Mouse (Mus musculus): Measurements from ENCODE around the gene Man1b1. TPM values are rescaled to one million over a fixed set of nuclear protein-coding genes. Genes with fewer than 3 reads are reported as not detected.
A peak's percentile ranks its signal among the peaks of the same experiment; 100 is the strongest.

The Man1b1 gene
- polyA plus RNA-seq (2015; fragmentation: Nextera tagmentation; extraction: Ambion mirVana): 29.2 and 29.9 TPM in 2 replicates

DNA sequence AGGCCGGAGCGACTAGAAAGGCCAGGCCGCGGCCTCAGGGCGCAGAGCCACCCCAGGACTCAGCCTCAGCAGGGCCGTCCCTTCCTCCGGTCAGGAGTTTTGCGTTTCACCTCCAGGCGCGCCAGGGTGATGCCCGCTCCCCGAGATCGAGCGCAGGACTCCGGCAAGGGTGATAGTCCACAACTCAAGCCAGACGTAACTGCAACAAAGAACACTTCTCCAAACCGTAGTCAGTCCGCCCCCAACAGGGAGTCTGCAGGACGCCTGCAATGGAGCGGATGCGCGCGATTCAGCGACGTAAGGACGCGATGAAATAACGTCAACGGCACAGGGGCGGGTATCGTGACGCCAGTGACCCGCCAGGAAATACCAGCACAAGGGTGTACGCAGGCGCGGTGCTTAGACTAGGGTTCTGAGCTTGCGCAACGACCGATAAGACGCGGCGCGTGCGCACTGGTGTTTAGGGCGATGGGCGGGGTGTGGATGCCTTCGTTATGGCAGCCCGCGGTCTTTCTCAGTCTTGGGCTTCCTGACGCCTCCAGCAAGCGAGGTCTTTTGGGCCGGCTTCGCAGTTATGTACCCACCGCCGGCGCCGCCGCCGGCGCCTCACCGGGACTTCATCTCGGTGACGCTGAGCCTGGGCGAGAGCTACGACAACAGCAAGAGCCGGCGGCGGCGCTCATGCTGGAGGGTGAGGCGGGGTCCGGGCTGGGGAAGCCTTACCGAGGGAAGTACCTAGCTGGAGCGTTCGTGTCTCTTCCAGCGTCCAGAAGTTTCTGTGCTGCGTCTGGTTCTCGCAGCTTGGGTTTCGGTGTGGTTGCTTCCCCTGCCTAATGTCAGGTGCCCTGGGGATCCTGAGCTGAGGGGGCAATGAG, at the start of gene Man1b1:
Man1b1 (plus strand) TSS at position 53 of the 875 bp plus-strand sequence.
- Histone ChIP-seq H3K27ac (replicated peaks) (peak within 1 kb of the TSS; percentile 77), H3K27me3 (ENCODE audit: control insufficient read depth, insufficient read depth, low read length) (no peaks in the 10 kb centered on the region), H3K4me1 (replicated peaks; ENCODE audit: control insufficient read depth, insufficient read depth) (peaks cover 3% of the 10 kb centered on the region; the same call in 1 of the 2 replicates), H3K9ac (ENCODE audit: low read length) (peak within 1 kb of the TSS; percentile 71), H3K4me3 (ENCODE audit: low read depth, low read length) (peak within 1 kb of the TSS; percentile 91), H3K4me2 (replicated peaks; ENCODE audit: low read depth) (peak within 1 kb of the TSS; percentile 75), H3K36me3 (ENCODE audit: control insufficient read depth, insufficient read depth, low read length) (peaks cover 14% of the 10 kb centered on the region; the same call in 1 of the 2 replicates), H3K9me3 (ENCODE audit: control insufficient read depth, low read length) (no peaks in the 10 kb centered on the region)
- TF ChIP-seq EP300 (optimal IDR thresholded peaks at IDR 0.05) (no peak), CTCF (IDR thresholded peaks at IDR 0.05; ENCODE audit: low read depth) (peak; percentile 68)
- DNase-seq (ENCODE audit: low spot score) (peak; percentile 99), ATAC-seq (ENCODE audit: low FRiP score, low TSS enrichment) (peak; percentile 97)
- under 1% methylated on average over 74 of the region's 78 CpGs for WGBS

GRCm38 (mm10) chr2:25285551-25285950, 46.6 kb upstream of the Man1b1 start:
- Histone ChIP-seq H3K9me3 (ENCODE audit: control insufficient read depth, low read length) (no peaks in the 10 kb centered on the region), H3K4me1 (replicated peaks; ENCODE audit: control insufficient read depth, insufficient read depth) (peaks cover 8% of the 10 kb centered on the region; the same call in 1 of the 2 replicates), H3K4me2 (replicated peaks; ENCODE audit: low read depth) (no peak overlapping the region), H3K4me3 (ENCODE audit: low read depth, low read length) (no peak overlapping the region), H3K27ac (replicated peaks) (peak overlapping the region; percentile 94), H3K36me3 (ENCODE audit: control insufficient read depth, insufficient read depth, low read length) (peaks cover 23% of the 10 kb centered on the region), H3K9ac (ENCODE audit: low read length) (no peak overlapping the region), H3K27me3 (ENCODE audit: control insufficient read depth, insufficient read depth, low read length) (0 out of 2 replicates have a peak, but pooled peaks cover 2% of the 10 kb centered on the region)
- no peak for DNase-seq (ENCODE audit: low spot score)
- no peak for ATAC-seq (ENCODE audit: low FRiP score, low TSS enrichment)
- no peak for TF ChIP-seq EP300 (optimal IDR thresholded peaks at IDR 0.05)
- no peak for TF ChIP-seq CTCF (IDR thresholded peaks at IDR 0.05; ENCODE audit: low read depth)
- WGBS: 63% methylated on average over 2 of the region's 2 CpGs

- H3K9ac ChIP-seq (ENCODE audit: low read length): no peak overlapping the region
These were observed 45.8 kb upstream of the Man1b1 start for GRCm38 (mm10) chr2:25286314-25286713.

GRCm38 (mm10) chr2:25286837-25287636, 45.1 kb upstream of the Man1b1 start:
- WGBS: 31% methylated on average over 7 of the region's 7 CpGs
- ATAC-seq (ENCODE audit: low FRiP score, low TSS enrichment): peak; percentile 82
- peak; percentile 89 for DNase-seq (ENCODE audit: low spot score)

More at GRCm38 (mm10) chr2:25286314-25286713, 45.8 kb upstream of the Man1b1 start:
- Histone ChIP-seq H3K27ac (replicated peaks) (peak overlapping the region; percentile 94), H3K4me1 (replicated peaks; ENCODE audit: control insufficient read depth, insufficient read depth) (peaks cover 8% of the 10 kb centered on the region; the same call in 1 of the 2 replicates), H3K4me2 (replicated peaks; ENCODE audit: low read depth) (no peak overlapping the region), H3K4me3 (ENCODE audit: low read depth, low read length) (no peak overlapping the region), H3K27me3 (ENCODE audit: control insufficient read depth, insufficient read depth, low read length) (peaks cover 2% of the 10 kb centered on the region; the same call in 1 of the 2 replicates), H3K36me3 (ENCODE audit: control insufficient read depth, insufficient read depth, low read length) (peaks cover 17% of the 10 kb centered on the region), H3K9me3 (ENCODE audit: control insufficient read depth, low read length) (no peaks in the 10 kb centered on the region)
- DNase-seq (ENCODE audit: low spot score) (peak; percentile 64), ATAC-seq (ENCODE audit: low FRiP score, low TSS enrichment) (peak; percentile 33)
- WGBS: 33% methylated on average over 1 of the region's 1 CpGs
- TF ChIP-seq CTCF (IDR thresholded peaks at IDR 0.05; ENCODE audit: low read depth) (no peak), EP300 (optimal IDR thresholded peaks at IDR 0.05) (no peak)

DNA sequence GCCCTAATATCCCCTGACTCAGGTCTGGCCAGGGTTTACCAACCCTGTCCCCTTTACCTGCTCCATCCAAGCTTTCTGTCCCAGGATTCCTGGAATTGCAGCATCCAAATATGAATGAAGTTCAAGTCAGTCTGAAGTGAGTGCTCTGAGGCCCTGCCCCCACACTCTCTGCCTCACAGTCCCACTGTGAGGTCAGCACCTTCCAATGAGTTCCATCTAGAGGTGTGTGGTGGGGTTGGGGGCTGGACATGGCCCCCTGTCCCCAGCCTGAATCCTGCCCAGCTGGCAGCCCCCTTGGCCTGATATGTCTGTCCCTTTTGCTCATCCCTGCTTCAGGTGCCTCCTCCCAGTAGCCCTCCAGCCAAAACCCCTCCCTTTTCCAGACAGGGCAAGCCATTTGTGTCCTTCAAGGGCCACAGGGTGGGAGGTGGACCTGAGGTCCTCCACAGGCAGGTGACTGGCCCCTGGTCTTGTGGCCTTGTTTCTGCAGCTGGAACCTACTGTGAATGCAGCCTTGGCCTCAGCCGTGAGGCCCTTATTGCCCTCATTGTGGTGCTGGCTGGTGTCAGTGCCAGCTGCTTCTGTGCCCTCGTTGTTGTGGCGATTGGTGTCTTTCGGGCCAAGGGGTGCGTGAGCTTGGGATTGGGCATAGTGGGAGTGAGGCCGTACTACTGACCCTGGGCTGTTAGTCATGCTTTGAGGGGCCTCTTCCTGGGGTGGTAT, 44.0 kb upstream of the Man1b1 start, which contains the start of gene Tmem210:
Tmem210 (plus strand) TSS at position 219 of the 723 bp plus-strand sequence.
- no peak within 1 kb of the TSS for H3K4me3 ChIP-seq (ENCODE audit: low read depth, low read length)
- peaks cover 13% of the 10 kb centered on the region for H3K36me3 ChIP-seq (ENCODE audit: control insufficient read depth, insufficient read depth, low read length)
- TF ChIP-seq CTCF (IDR thresholded peaks at IDR 0.05; ENCODE audit: low read depth) (no peak), EP300 (optimal IDR thresholded peaks at IDR 0.05) (no peak)
- peak within 1 kb of the TSS; percentile 94 for H3K27ac ChIP-seq (replicated peaks)
- H3K27me3 ChIP-seq (ENCODE audit: control insufficient read depth, insufficient read depth, low read length): peaks cover 8% of the 10 kb centered on the region; the same call in 1 of the 2 replicates
- peaks cover 8% of the 10 kb centered on the region; the same call in 1 of the 2 replicates for H3K4me1 ChIP-seq (replicated peaks; ENCODE audit: control insufficient read depth, insufficient read depth)
- 0 out of 2 replicates have a peak within 1 kb of the TSS, but pooled peaks have one; percentile 8 for H3K4me2 ChIP-seq (replicated peaks; ENCODE audit: low read depth)
- ATAC-seq (ENCODE audit: low FRiP score, low TSS enrichment) (no peak), DNase-seq (ENCODE audit: low spot score) (no peak)
- no peaks in the 10 kb centered on the region for H3K9me3 ChIP-seq (ENCODE audit: control insufficient read depth, low read length)
- no peak within 1 kb of the TSS for H3K9ac ChIP-seq (ENCODE audit: low read length)
- 69% methylated on average over 6 of the region's 6 CpGs for WGBS

More at GRCm38 (mm10) chr2:25286837-25287636, 45.1 kb upstream of the Man1b1 start:
- H3K27ac ChIP-seq (replicated peaks): peak overlapping the region; percentile 94
- peaks cover 8% of the 10 kb centered on the region; the same call in 1 of the 2 replicates for H3K4me1 ChIP-seq (replicated peaks; ENCODE audit: control insufficient read depth, insufficient read depth)
- H3K9me3 ChIP-seq (ENCODE audit: control insufficient read depth, low read length): no peaks in the 10 kb centered on the region
- H3K9ac ChIP-seq (ENCODE audit: low read length): no peak overlapping the region
- H3K27me3 ChIP-seq (ENCODE audit: control insufficient read depth, insufficient read depth, low read length): peaks cover 8% of the 10 kb centered on the region; the same call in 1 of the 2 replicates
- H3K4me2 ChIP-seq (replicated peaks; ENCODE audit: low read depth): 0 out of 2 replicates have a peak overlapping the region, but pooled peaks have one; percentile 8
- H3K4me3 ChIP-seq (ENCODE audit: low read depth, low read length): no peak overlapping the region
- peaks cover 17% of the 10 kb centered on the region for H3K36me3 ChIP-seq (ENCODE audit: control insufficient read depth, insufficient read depth, low read length)
- TF ChIP-seq CTCF (IDR thresholded peaks at IDR 0.05; ENCODE audit: low read depth) (no peak), EP300 (optimal IDR thresholded peaks at IDR 0.05) (peak; percentile 94)
